Mouse (Mus musculus) skeletal muscle tissue, adult 2 months (tissue): ENCODE measurements around the gene Map3k7.

Experiments
- DNase-seq: peaks from one replicate; pipeline ENCODE4 v3.0.0-alpha.2; 2012; ENCODE audit warnings: low read depth, low spot score

Gene Map3k7

GRCm38 (mm10) chr4:32060686-32061085 is 96.8 kb downstream of the Map3k7 start:
- no peak for DNase-seq

- DNase-seq: no peak
Observed at GRCm38 (mm10) chr4:32062381-32063059, 98.6 kb downstream of the Map3k7 start.

GRCm38 (mm10) chr4:32063291-32063690 is 99.4 kb downstream of the Map3k7 start:
- DNase-seq: no peak
